Mouse (Mus musculus): ENCODE data around the gene Prap1. TPM values are rescaled to one million over a fixed set of nuclear protein-coding genes. Genes with fewer than 3 reads are reported as not detected.
A peak's percentile ranks its signal among the peaks of the same experiment; 100 is the strongest.

Gene Prap1
- 0.49 TPM in 1 of 2 replicates, not detected in the other for polyA plus RNA-seq (2015; fragmentation: Nextera tagmentation; extraction: Ambion mirVana)

- no peak within 1 kb of the TSS for H3K27ac ChIP-seq (ENCODE audit: low read length)
- H3K9me3 ChIP-seq (ENCODE audit: control insufficient read depth, low read length), result no peaks in the 10 kb centered on the region
- no peaks in the 10 kb centered on the region for H3K36me3 ChIP-seq (ENCODE audit: control insufficient read depth, insufficient read depth, low read length)
- no peak within 1 kb of the TSS for H3K4me2 ChIP-seq (ENCODE audit: low read depth, low read length)
- H3K27me3 ChIP-seq (ENCODE audit: control insufficient read depth, insufficient read depth, low read depth, low read length), result no peaks in the 10 kb centered on the region
- whole genome bisulfite sequencing, result 72% methylated on average over 5 of the region's 5 CpGs
- no peak for ATAC-seq (ENCODE audit: low read depth)
- H3K4me1 ChIP-seq (replicated peaks; ENCODE audit: control insufficient read depth, insufficient read depth, low read length), result no peaks in the 10 kb centered on the region
- no peak within 1 kb of the TSS for H3K9ac ChIP-seq (ENCODE audit: low read length)
- no peak within 1 kb of the TSS for H3K4me3 ChIP-seq (ENCODE audit: low read length)
Observed at GRCm38 (mm10) chr7:140092924-140093528, at the start of gene Prap1. Gene Prap1, plus strand, starts transcription at chr7:140093395.

GRCm38 (mm10) chr7:140045546-140045945 lies 47.6 kb upstream of the Prap1 start:
- no peak for ATAC-seq (ENCODE audit: low read depth)
- WGBS, result 61% methylated on average over 4 of the region's 4 CpGs
- peaks cover 50% of the 10 kb centered on the region for H3K27me3 ChIP-seq (ENCODE audit: control insufficient read depth, insufficient read depth, low read depth, low read length)
- H3K27ac ChIP-seq (ENCODE audit: low read length), result no peak overlapping the region
- no peaks in the 10 kb centered on the region for H3K9me3 ChIP-seq (ENCODE audit: control insufficient read depth, low read length)
- H3K9ac ChIP-seq (ENCODE audit: low read length), result no peak overlapping the region
- H3K4me2 ChIP-seq (ENCODE audit: low read depth, low read length), result no peak overlapping the region
- H3K4me1 ChIP-seq (replicated peaks; ENCODE audit: control insufficient read depth, insufficient read depth, low read length), result peaks cover 12% of the 10 kb centered on the region
- H3K36me3 ChIP-seq (ENCODE audit: control insufficient read depth, insufficient read depth, low read length), result no peaks in the 10 kb centered on the region
- no peak overlapping the region for H3K4me3 ChIP-seq (ENCODE audit: low read length)

- Histone ChIP-seq H3K36me3 (ENCODE audit: control insufficient read depth, insufficient read depth, low read length) (no peaks in the 10 kb centered on the region), H3K27me3 (ENCODE audit: control insufficient read depth, insufficient read depth, low read depth, low read length) (peaks cover 70% of the 10 kb centered on the region), H3K4me2 (ENCODE audit: low read depth, low read length) (peak overlapping the region; percentile 63), H3K4me1 (replicated peaks; ENCODE audit: control insufficient read depth, insufficient read depth, low read length) (peaks cover 12% of the 10 kb centered on the region), H3K4me3 (ENCODE audit: low read length) (peak overlapping the region; percentile 43), H3K9me3 (ENCODE audit: control insufficient read depth, low read length) (no peaks in the 10 kb centered on the region), H3K27ac (ENCODE audit: low read length) (no peak overlapping the region), H3K9ac (ENCODE audit: low read length) (0 out of 2 replicates have a peak overlapping the region, but pooled peaks have one; percentile 10)
- under 1% methylated on average over 33 of the region's 33 CpGs for WGBS
- ATAC-seq (ENCODE audit: low read depth), result no peak; the same call in 1 of the 2 replicates
Observed at GRCm38 (mm10) chr7:140047811-140048311, 45.3 kb upstream of the Prap1 start.

- peak within 1 kb of the TSS; percentile 63 for H3K4me2 ChIP-seq (ENCODE audit: low read depth, low read length)
- no peaks in the 10 kb centered on the region for H3K9me3 ChIP-seq (ENCODE audit: control insufficient read depth, low read length)
- peaks cover 12% of the 10 kb centered on the region for H3K4me1 ChIP-seq (replicated peaks; ENCODE audit: control insufficient read depth, insufficient read depth, low read length)
- no peak within 1 kb of the TSS for H3K27ac ChIP-seq (ENCODE audit: low read length)
- peaks cover 75% of the 10 kb centered on the region for H3K27me3 ChIP-seq (ENCODE audit: control insufficient read depth, insufficient read depth, low read depth, low read length)
- peak within 1 kb of the TSS; percentile 29; the same call in 1 of the 2 replicates for H3K9ac ChIP-seq (ENCODE audit: low read length)
- ATAC-seq (ENCODE audit: low read depth), result peak; percentile 9; the same call in 1 of the 2 replicates
- 1% methylated on average over 53 of the region's 56 CpGs for WGBS
- H3K36me3 ChIP-seq (ENCODE audit: control insufficient read depth, insufficient read depth, low read length), result no peaks in the 10 kb centered on the region
- peak within 1 kb of the TSS; percentile 43 for H3K4me3 ChIP-seq (ENCODE audit: low read length)
Observed at GRCm38 (mm10) chr7:140048361-140049114, 44.7 kb upstream of the Prap1 start, which contains the start of gene Msx3. Gene Msx3, minus strand, starts transcription at chr7:140049089.

- peak; percentile 71 for ATAC-seq (ENCODE audit: low read depth)
- H3K36me3 ChIP-seq (ENCODE audit: control insufficient read depth, insufficient read depth, low read length), result no peaks in the 10 kb centered on the region
- peak overlapping the region; percentile 43 for H3K4me3 ChIP-seq (ENCODE audit: low read length)
- peak overlapping the region; percentile 63 for H3K4me2 ChIP-seq (ENCODE audit: low read depth, low read length)
- WGBS, result under 1% methylated on average over 34 of the region's 34 CpGs
- H3K9me3 ChIP-seq (ENCODE audit: control insufficient read depth, low read length), result no peaks in the 10 kb centered on the region
- H3K9ac ChIP-seq (ENCODE audit: low read length), result peak overlapping the region; percentile 29; the same call in 1 of the 2 replicates
- peaks cover 12% of the 10 kb centered on the region for H3K4me1 ChIP-seq (replicated peaks; ENCODE audit: control insufficient read depth, insufficient read depth, low read length)
- peaks cover 75% of the 10 kb centered on the region for H3K27me3 ChIP-seq (ENCODE audit: control insufficient read depth, insufficient read depth, low read depth, low read length)
- H3K27ac ChIP-seq (ENCODE audit: low read length), result no peak overlapping the region
Observed at GRCm38 (mm10) chr7:140049115-140049689, 44.0 kb upstream of the Prap1 start.

GRCm38 (mm10) chr7:140054124-140054523 lies 39.1 kb upstream of the Prap1 start:
- Histone ChIP-seq H3K9ac (ENCODE audit: low read length) (no peak overlapping the region), H3K27me3 (ENCODE audit: control insufficient read depth, insufficient read depth, low read depth, low read length) (peaks cover 75% of the 10 kb centered on the region), H3K4me2 (ENCODE audit: low read depth, low read length) (no peak overlapping the region), H3K27ac (ENCODE audit: low read length) (no peak overlapping the region), H3K4me1 (replicated peaks; ENCODE audit: control insufficient read depth, insufficient read depth, low read length) (peaks cover 5% of the 10 kb centered on the region), H3K4me3 (ENCODE audit: low read length) (no peak overlapping the region), H3K36me3 (ENCODE audit: control insufficient read depth, insufficient read depth, low read length) (no peaks in the 10 kb centered on the region), H3K9me3 (ENCODE audit: control insufficient read depth, low read length) (no peaks in the 10 kb centered on the region)
- WGBS, result 67% methylated on average over 4 of the region's 4 CpGs
- ATAC-seq (ENCODE audit: low read depth), result no peak

GRCm38 (mm10) chr7:140057413-140058407 lies 35.5 kb upstream of the Prap1 start:
- Histone ChIP-seq H3K4me3 (ENCODE audit: low read length) (peak overlapping the region; percentile 49), H3K27me3 (ENCODE audit: control insufficient read depth, insufficient read depth, low read depth, low read length) (peaks cover 81% of the 10 kb centered on the region), H3K27ac (ENCODE audit: low read length) (no peak overlapping the region), H3K9me3 (ENCODE audit: control insufficient read depth, low read length) (no peaks in the 10 kb centered on the region), H3K9ac (ENCODE audit: low read length) (peak overlapping the region; percentile 61), H3K4me2 (ENCODE audit: low read depth, low read length) (peak overlapping the region; percentile 76), H3K36me3 (ENCODE audit: control insufficient read depth, insufficient read depth, low read length) (no peaks in the 10 kb centered on the region), H3K4me1 (replicated peaks; ENCODE audit: control insufficient read depth, insufficient read depth, low read length) (peaks cover 11% of the 10 kb centered on the region)
- WGBS, result 3% methylated on average over 53 of the region's 53 CpGs
- ATAC-seq (ENCODE audit: low read depth), result peak; percentile 27; the same call in 1 of the 2 replicates

GRCm38 (mm10) chr7:140058528-140058927 lies 34.7 kb upstream of the Prap1 start:
- Histone ChIP-seq H3K27me3 (ENCODE audit: control insufficient read depth, insufficient read depth, low read depth, low read length) (peaks cover 80% of the 10 kb centered on the region), H3K4me2 (ENCODE audit: low read depth, low read length) (peak overlapping the region; percentile 76), H3K4me1 (replicated peaks; ENCODE audit: control insufficient read depth, insufficient read depth, low read length) (peaks cover 11% of the 10 kb centered on the region), H3K27ac (ENCODE audit: low read length) (no peak overlapping the region), H3K4me3 (ENCODE audit: low read length) (peak overlapping the region; percentile 49), H3K9me3 (ENCODE audit: control insufficient read depth, low read length) (no peaks in the 10 kb centered on the region), H3K36me3 (ENCODE audit: control insufficient read depth, insufficient read depth, low read length) (no peaks in the 10 kb centered on the region), H3K9ac (ENCODE audit: low read length) (no peak overlapping the region; the same call in 1 of the 2 replicates)
- 24% methylated on average over 7 of the region's 7 CpGs for WGBS
- ATAC-seq (ENCODE audit: low read depth), result no peak

All from lung, embryonic 16.5 days (tissue).